Mouse (Mus musculus) testis, adult 2 months (tissue): ENCODE measurements around the gene Gm9508.

Source experiments
- CTCF ChIP-seq: fragments of 200-500 bp; IDR thresholded peaks from 2 replicates; pipeline ENCODE4 v1.5.1; 2012; ENCODE audit warnings: low read depth, mild to moderate bottlenecking, inconsistent platforms, low read length, moderate library complexity; ENCODE audit not compliant: control insufficient read depth, insufficient read depth, insufficient replicate concordance
- POLR2A ChIP-seq: fragments of 200-500 bp; IDR thresholded peaks from 2 replicates; pipeline ENCODE4 v1.6.1; 2012; ENCODE audit warnings: low read depth, mild to moderate bottlenecking, inconsistent platforms, low read length, moderate library complexity; ENCODE audit not compliant: control insufficient read depth

DNA sequence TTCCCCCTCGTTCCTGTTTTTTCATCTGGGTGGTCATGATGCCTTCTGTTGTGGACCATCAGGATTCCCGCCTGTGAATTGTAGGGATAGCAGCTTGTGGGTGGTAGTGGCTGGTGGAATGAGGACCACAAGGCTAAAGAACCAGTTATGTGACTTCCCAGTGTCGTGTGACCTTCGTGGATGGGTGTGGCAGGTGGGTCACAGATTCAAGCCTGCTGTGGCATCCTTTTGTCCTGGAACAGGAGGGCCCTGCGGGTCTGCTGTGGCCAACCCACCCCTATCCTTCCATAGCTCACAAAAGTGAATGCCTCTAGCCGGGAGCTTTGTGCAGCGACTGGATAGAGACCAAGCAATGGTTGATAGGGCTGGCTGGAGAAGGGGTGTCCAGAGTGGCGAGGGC lies 49.1 kb downstream of the Gm9508 start:
- TF ChIP-seq CTCF (no peak), POLR2A (no peak)
